Mouse (Mus musculus): ENCODE results near the gene H2afx. TPM values are rescaled to one million over a fixed set of nuclear protein-coding genes. Genes with fewer than 3 reads are reported as not detected.

The H2afx gene
- polyA plus RNA-seq, 1 experiment = 347 TPM

GRCm38 (mm10) chr9:44325768-44326370, 8.6 kb upstream of the H2afx start, which contains the start of gene Dpagt1:
TSS of gene Dpagt1 (plus strand) at chr9:44326019.
- Histone ChIP-seq H3K36me3 (ENCODE audit: control insufficient read depth, insufficient read depth) (peaks cover 27% of the 10 kb centered on the region), H3K79me3 (ENCODE audit: low read depth) (peaks cover 10% of the 10 kb centered on the region), H3ac (ENCODE audit: control insufficient read depth, insufficient read length, low read depth) (peak within 1 kb of the TSS; percentile 89), H3K79me2 (ENCODE audit: control insufficient read depth, insufficient read depth) (peaks cover 18% of the 10 kb centered on the region), H3K27me3 (ENCODE audit: control insufficient read depth, insufficient read depth, insufficient read length) (no peaks in the 10 kb centered on the region), H3K4me3 (ENCODE audit: insufficient read depth, poor library complexity, severe bottlenecking) (peak within 1 kb of the TSS; percentile 56)
- TF ChIP-seq CEBPB (IDR thresholded peaks at IDR 0.05; ENCODE audit: low read depth) (no peak), CTCF (IDR thresholded peaks at IDR 0.05; ENCODE audit: control insufficient read depth, insufficient read depth, insufficient read length) (no peak), MAX (IDR thresholded peaks at IDR 0.05) (no peak)

DNA sequence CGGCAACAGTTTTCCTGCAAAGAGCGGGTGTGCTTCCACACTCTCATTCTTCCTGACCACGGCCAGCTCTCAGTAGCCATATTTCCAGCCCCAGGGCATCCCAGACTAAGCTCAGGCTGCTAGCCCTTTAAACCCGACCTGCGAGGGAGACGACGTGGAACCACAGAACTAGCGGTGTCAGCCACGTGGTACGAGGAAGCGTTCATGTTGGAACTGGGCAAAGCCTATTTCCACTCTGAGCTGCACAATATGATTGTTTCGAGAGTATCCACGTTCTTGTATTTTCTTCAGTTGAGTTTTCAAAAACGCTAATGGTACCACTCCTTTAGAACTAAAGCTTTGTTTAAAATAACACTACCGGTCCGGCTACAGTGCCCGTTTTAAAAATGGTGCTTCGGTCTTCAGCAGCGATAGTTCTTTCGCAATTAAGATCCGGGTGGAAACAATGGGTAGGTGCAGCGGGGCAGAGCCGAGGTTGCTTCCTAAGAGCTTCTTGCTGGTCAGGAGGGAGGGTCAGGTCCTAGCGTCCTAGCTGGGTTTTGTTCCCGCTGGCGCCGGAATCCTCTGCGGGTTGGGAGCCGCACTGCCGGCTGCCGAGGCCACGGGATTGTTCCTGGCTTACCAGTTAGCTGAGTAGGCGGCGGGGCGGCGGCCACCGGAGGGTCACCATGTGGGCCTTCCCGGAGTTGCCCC, 8.0 kb upstream of the H2afx start:
- Histone ChIP-seq H3K27me3 (ENCODE audit: control insufficient read depth, insufficient read depth, insufficient read length) (no peaks in the 10 kb centered on the region), H3K79me2 (ENCODE audit: control insufficient read depth, insufficient read depth) (peaks cover 18% of the 10 kb centered on the region), H3K36me3 (ENCODE audit: control insufficient read depth, insufficient read depth) (peaks cover 34% of the 10 kb centered on the region), H3K4me3 (ENCODE audit: insufficient read depth, poor library complexity, severe bottlenecking) (peak overlapping the region; percentile 56), H3ac (ENCODE audit: control insufficient read depth, insufficient read length, low read depth) (peak overlapping the region; percentile 89), H3K79me3 (ENCODE audit: low read depth) (peaks cover 10% of the 10 kb centered on the region)
- peak; percentile 94 for TF ChIP-seq USF1 (IDR thresholded peaks at IDR 0.05; ENCODE audit: low read depth)
- TF ChIP-seq CTCF (IDR thresholded peaks at IDR 0.05; ENCODE audit: control insufficient read depth, insufficient read depth, insufficient read length) = no peak
- peak; percentile 95 for TF ChIP-seq MAX (IDR thresholded peaks at IDR 0.05)
- no peak for TF ChIP-seq FOSL1 (IDR thresholded peaks at IDR 0.05; ENCODE audit: insufficient read depth, low read length, poor library complexity, severe bottlenecking)
- TF ChIP-seq CEBPB (IDR thresholded peaks at IDR 0.05; ENCODE audit: low read depth) = peak; percentile 83
- TF ChIP-seq MYOD1 (IDR thresholded peaks at IDR 0.05; ENCODE audit: control insufficient read depth, insufficient read length, low read depth) = no peak
- TF ChIP-seq MYOG (IDR thresholded peaks at IDR 0.05; ENCODE audit: control insufficient read depth, extremely low read depth, insufficient read length) = no peak

DNA sequence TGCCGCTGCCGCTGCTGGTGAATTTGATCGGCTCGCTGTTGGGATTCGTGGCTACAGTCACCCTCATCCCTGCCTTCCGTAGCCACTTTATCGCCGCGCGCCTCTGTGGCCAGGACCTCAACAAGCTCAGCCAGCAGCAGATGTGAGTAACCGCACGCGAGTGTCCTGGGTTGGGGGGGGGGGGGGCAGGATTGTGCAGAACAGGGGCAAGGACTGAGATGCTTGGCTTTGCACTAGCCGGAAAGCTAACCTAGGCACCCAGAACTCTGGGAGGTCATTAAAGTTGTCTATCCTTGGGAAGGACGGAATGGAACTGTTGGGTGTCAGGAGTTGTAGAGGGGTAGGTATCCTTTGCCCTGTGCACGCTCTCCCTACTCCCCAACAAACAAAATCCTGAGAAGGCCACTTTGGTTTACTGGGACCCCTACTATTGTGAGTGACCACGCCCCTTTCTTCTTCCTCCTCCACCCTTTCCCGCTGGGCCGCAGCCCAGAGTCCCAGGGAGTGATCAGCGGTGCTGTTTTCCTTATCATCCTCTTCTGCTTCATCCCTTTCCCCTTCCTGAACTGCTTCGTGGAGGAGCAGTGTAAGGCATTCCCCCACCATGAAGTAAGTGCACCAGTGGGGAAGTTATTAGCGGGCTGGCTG, 7.3 kb upstream of the H2afx start:
- Histone ChIP-seq H3K36me3 (ENCODE audit: control insufficient read depth, insufficient read depth) (peaks cover 40% of the 10 kb centered on the region), H3K27me3 (ENCODE audit: control insufficient read depth, insufficient read depth, insufficient read length) (no peaks in the 10 kb centered on the region), H3K79me3 (ENCODE audit: low read depth) (peaks cover 10% of the 10 kb centered on the region), H3ac (ENCODE audit: control insufficient read depth, insufficient read length, low read depth) (peak overlapping the region; percentile 89), H3K79me2 (ENCODE audit: control insufficient read depth, insufficient read depth) (peaks cover 18% of the 10 kb centered on the region), H3K4me3 (ENCODE audit: insufficient read depth, poor library complexity, severe bottlenecking) (peak overlapping the region; percentile 56)
- no peak for TF ChIP-seq MYOD1 (IDR thresholded peaks at IDR 0.05; ENCODE audit: control insufficient read depth, insufficient read length, low read depth)
- no peak for TF ChIP-seq MYOG (IDR thresholded peaks at IDR 0.05; ENCODE audit: control insufficient read depth, extremely low read depth, insufficient read length)
- no peak for TF ChIP-seq CTCF (IDR thresholded peaks at IDR 0.05; ENCODE audit: control insufficient read depth, insufficient read depth, insufficient read length)
- TF ChIP-seq CEBPB (IDR thresholded peaks at IDR 0.05; ENCODE audit: low read depth) = no peak
- no peak for TF ChIP-seq USF1 (IDR thresholded peaks at IDR 0.05; ENCODE audit: low read depth)
- no peak for TF ChIP-seq MAX (IDR thresholded peaks at IDR 0.05)
- no peak for TF ChIP-seq FOSL1 (IDR thresholded peaks at IDR 0.05; ENCODE audit: insufficient read depth, low read length, poor library complexity, severe bottlenecking)

GRCm38 (mm10) chr9:44327926-44328325, 6.6 kb upstream of the H2afx start:
- peak overlapping the region; percentile 56 for H3K4me3 ChIP-seq (ENCODE audit: insufficient read depth, poor library complexity, severe bottlenecking)
- no peaks in the 10 kb centered on the region for H3K27me3 ChIP-seq (ENCODE audit: control insufficient read depth, insufficient read depth, insufficient read length)
- H3K36me3 ChIP-seq (ENCODE audit: control insufficient read depth, insufficient read depth) = peaks cover 47% of the 10 kb centered on the region
- peaks cover 18% of the 10 kb centered on the region for H3K79me2 ChIP-seq (ENCODE audit: control insufficient read depth, insufficient read depth)
- TF ChIP-seq CTCF (IDR thresholded peaks at IDR 0.05; ENCODE audit: control insufficient read depth, insufficient read depth, insufficient read length) = no peak
- no peak for TF ChIP-seq USF1 (IDR thresholded peaks at IDR 0.05; ENCODE audit: low read depth)
- TF ChIP-seq FOSL1 (IDR thresholded peaks at IDR 0.05; ENCODE audit: insufficient read depth, low read length, poor library complexity, severe bottlenecking) = no peak
- H3K79me3 ChIP-seq (ENCODE audit: low read depth) = peaks cover 10% of the 10 kb centered on the region
- peak overlapping the region; percentile 25 for H3ac ChIP-seq (ENCODE audit: control insufficient read depth, insufficient read length, low read depth)

DNA sequence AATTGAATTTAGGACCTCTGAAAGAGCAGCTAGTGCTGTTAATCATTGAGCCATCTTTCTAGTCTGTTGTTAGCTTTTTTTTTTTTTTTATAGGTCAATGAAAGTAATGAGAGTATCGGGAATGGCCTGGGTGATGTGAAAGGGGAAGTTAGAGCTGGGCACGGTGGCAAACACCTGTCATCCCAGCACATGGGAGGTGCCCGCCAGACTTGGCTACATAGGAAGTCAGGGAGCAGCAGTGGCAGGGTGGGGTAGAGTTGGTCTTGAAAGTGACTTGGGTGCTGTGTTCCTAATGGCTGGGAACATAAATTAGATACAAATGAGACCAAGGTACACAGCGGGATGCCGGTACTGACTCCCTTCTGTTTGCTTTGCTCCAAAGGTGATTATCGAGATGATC, 3.8 kb upstream of the H2afx start:
- no peak overlapping the region for H3K4me3 ChIP-seq (ENCODE audit: insufficient read depth, poor library complexity, severe bottlenecking)
- H3K36me3 ChIP-seq (ENCODE audit: control insufficient read depth, insufficient read depth) = peaks cover 60% of the 10 kb centered on the region
- peaks cover 29% of the 10 kb centered on the region for H3K79me2 ChIP-seq (ENCODE audit: control insufficient read depth, insufficient read depth)
- TF ChIP-seq USF1 (IDR thresholded peaks at IDR 0.05; ENCODE audit: low read depth) = no peak
- no peak for TF ChIP-seq MAX (IDR thresholded peaks at IDR 0.05)
- TF ChIP-seq MYOD1 (IDR thresholded peaks at IDR 0.05; ENCODE audit: control insufficient read depth, insufficient read length, low read depth) = no peak
- no peak for TF ChIP-seq MYOG (IDR thresholded peaks at IDR 0.05; ENCODE audit: control insufficient read depth, extremely low read depth, insufficient read length)
- no peak for TF ChIP-seq CEBPB (IDR thresholded peaks at IDR 0.05; ENCODE audit: low read depth)
- TF ChIP-seq CTCF (IDR thresholded peaks at IDR 0.05; ENCODE audit: control insufficient read depth, insufficient read depth, insufficient read length) = no peak
- no peak for TF ChIP-seq FOSL1 (IDR thresholded peaks at IDR 0.05; ENCODE audit: insufficient read depth, low read length, poor library complexity, severe bottlenecking)
- H3ac ChIP-seq (ENCODE audit: control insufficient read depth, insufficient read length, low read depth) = no peak overlapping the region
- H3K79me3 ChIP-seq (ENCODE audit: low read depth) = peaks cover 17% of the 10 kb centered on the region
- no peaks in the 10 kb centered on the region for H3K27me3 ChIP-seq (ENCODE audit: control insufficient read depth, insufficient read depth, insufficient read length)

All from C2C12 (cell line).